Mouse (Mus musculus): ENCODE measurements around the gene Glrx. TPM values are rescaled to one million over a fixed set of nuclear protein-coding genes. Genes with fewer than 3 reads are reported as not detected.
"Not testable (repeated sequence)": the region's sequence is repeated elsewhere in the genome, so short reads cannot be mapped to it uniquely, and the experiment has no call there.

Gene Glrx
- polyA plus RNA-seq, 1 experiment from 2014 or later = 27.6 TPM

- Histone ChIP-seq H3K4me2 (ENCODE audit: low read depth, severe bottlenecking) (no peak overlapping the region), H3K36me3 (ENCODE audit: control insufficient read depth, insufficient read depth, low read length) (peaks cover 4% of the 10 kb centered on the region; the same call in 1 of the 2 replicates), H3K27ac (replicated peaks; ENCODE audit: low read depth, low read length) (no peak overlapping the region), H3K4me3 (ENCODE audit: low read depth, low read length) (no peak overlapping the region), H3K9ac (ENCODE audit: low read length) (no peak overlapping the region), H3K4me1 (ENCODE audit: control insufficient read depth, insufficient read depth, low read length) (no peaks in the 10 kb centered on the region), H3K9me3 (ENCODE audit: control insufficient read depth, low read length) (no peaks in the 10 kb centered on the region), H3K27me3 (ENCODE audit: control insufficient read depth, insufficient read depth, low read length) (no peaks in the 10 kb centered on the region)
- DNase-seq (ENCODE audit: low spot score) (no peak), ATAC-seq (ENCODE audit: insufficient number of reproducible peaks, low FRiP score, low TSS enrichment, low read depth) (no peak)
Observed at GRCm38 (mm10) chr13:75865486-75866184, 26.0 kb downstream of the Glrx start.

GRCm38 (mm10) chr13:75867876-75868275 lies 28.2 kb downstream of the Glrx start:
- WGBS = 90% methylated on average over 2 of the region's 2 CpGs
- DNase-seq (ENCODE audit: low spot score) (no peak), ATAC-seq (ENCODE audit: insufficient number of reproducible peaks, low FRiP score, low TSS enrichment, low read depth) (no peak)
- Histone ChIP-seq H3K27ac (replicated peaks; ENCODE audit: low read depth, low read length) (no peak overlapping the region), H3K4me3 (ENCODE audit: low read depth, low read length) (no peak overlapping the region), H3K27me3 (ENCODE audit: control insufficient read depth, insufficient read depth, low read length) (no peaks in the 10 kb centered on the region), H3K4me2 (ENCODE audit: low read depth, severe bottlenecking) (no peak overlapping the region), H3K9me3 (ENCODE audit: control insufficient read depth, low read length) (no peaks in the 10 kb centered on the region), H3K9ac (ENCODE audit: low read length) (no peak overlapping the region), H3K4me1 (ENCODE audit: control insufficient read depth, insufficient read depth, low read length) (no peaks in the 10 kb centered on the region), H3K36me3 (ENCODE audit: control insufficient read depth, insufficient read depth, low read length) (peaks cover 4% of the 10 kb centered on the region; the same call in 1 of the 2 replicates)

GRCm38 (mm10) chr13:75874608-75875376 lies 35.1 kb downstream of the Glrx start:
- Histone ChIP-seq H3K4me3 (ENCODE audit: low read depth, low read length) (no peak overlapping the region), H3K9ac (ENCODE audit: low read length) (no peak overlapping the region), H3K9me3 (ENCODE audit: control insufficient read depth, low read length) (no peaks in the 10 kb centered on the region), H3K36me3 (ENCODE audit: control insufficient read depth, insufficient read depth, low read length) (peaks cover 5% of the 10 kb centered on the region), H3K4me1 (ENCODE audit: control insufficient read depth, insufficient read depth, low read length) (no peaks in the 10 kb centered on the region), H3K27me3 (ENCODE audit: control insufficient read depth, insufficient read depth, low read length) (no peaks in the 10 kb centered on the region), H3K27ac (replicated peaks; ENCODE audit: low read depth, low read length) (no peak overlapping the region), H3K4me2 (ENCODE audit: low read depth, severe bottlenecking) (no peak overlapping the region)
- 87% methylated on average over 4 of the region's 4 CpGs for WGBS
- ATAC-seq (ENCODE audit: insufficient number of reproducible peaks, low FRiP score, low TSS enrichment, low read depth) = no peak
- DNase-seq (ENCODE audit: low spot score) = no peak

- H3K9me3 ChIP-seq (ENCODE audit: control insufficient read depth, low read length); H3K4me3 ChIP-seq (ENCODE audit: low read depth, low read length); H3K9ac ChIP-seq (ENCODE audit: low read length); H3K27ac ChIP-seq (replicated peaks; ENCODE audit: low read depth, low read length); H3K4me1 ChIP-seq (ENCODE audit: control insufficient read depth, insufficient read depth, low read length); H3K4me2 ChIP-seq (ENCODE audit: low read depth, severe bottlenecking); H3K36me3 ChIP-seq (ENCODE audit: control insufficient read depth, insufficient read depth, low read length); ATAC-seq (ENCODE audit: insufficient number of reproducible peaks, low FRiP score, low TSS enrichment, low read depth); H3K27me3 ChIP-seq (ENCODE audit: control insufficient read depth, insufficient read depth, low read length); DNase-seq (ENCODE audit: low spot score): not testable (repeated sequence)
- 82% methylated on average over 7 of the region's 7 CpGs for WGBS
Observed at GRCm38 (mm10) chr13:75876188-75876587, 36.5 kb downstream of the Glrx start.

GRCm38 (mm10) chr13:75876592-75876991 lies 36.9 kb downstream of the Glrx start:
- no peak for DNase-seq (ENCODE audit: low spot score)
- ATAC-seq (ENCODE audit: insufficient number of reproducible peaks, low FRiP score, low TSS enrichment, low read depth) = no peak
- H3K4me1 ChIP-seq (ENCODE audit: control insufficient read depth, insufficient read depth, low read length) = no peaks in the 10 kb centered on the region

GRCm38 (mm10) chr13:75877907-75878306 lies 38.2 kb downstream of the Glrx start:
- Histone ChIP-seq H3K27ac (replicated peaks; ENCODE audit: low read depth, low read length) (no peak overlapping the region), H3K27me3 (ENCODE audit: control insufficient read depth, insufficient read depth, low read length) (no peaks in the 10 kb centered on the region), H3K4me3 (ENCODE audit: low read depth, low read length) (no peak overlapping the region), H3K9ac (ENCODE audit: low read length) (no peak overlapping the region), H3K4me2 (ENCODE audit: low read depth, severe bottlenecking) (no peak overlapping the region), H3K36me3 (ENCODE audit: control insufficient read depth, insufficient read depth, low read length) (peaks cover 5% of the 10 kb centered on the region), H3K4me1 (ENCODE audit: control insufficient read depth, insufficient read depth, low read length) (no peaks in the 10 kb centered on the region), H3K9me3 (ENCODE audit: control insufficient read depth, low read length) (no peaks in the 10 kb centered on the region)
- no peak for ATAC-seq (ENCODE audit: insufficient number of reproducible peaks, low FRiP score, low TSS enrichment, low read depth)
- DNase-seq (ENCODE audit: low spot score) = no peak

More at GRCm38 (mm10) chr13:75876592-75876991, 36.9 kb downstream of the Glrx start:
- Histone ChIP-seq H3K4me3 (ENCODE audit: low read depth, low read length) (no peak overlapping the region), H3K36me3 (ENCODE audit: control insufficient read depth, insufficient read depth, low read length) (peaks cover 5% of the 10 kb centered on the region), H3K27ac (replicated peaks; ENCODE audit: low read depth, low read length) (no peak overlapping the region), H3K27me3 (ENCODE audit: control insufficient read depth, insufficient read depth, low read length) (no peaks in the 10 kb centered on the region), H3K4me2 (ENCODE audit: low read depth, severe bottlenecking) (no peak overlapping the region), H3K9me3 (ENCODE audit: control insufficient read depth, low read length) (no peaks in the 10 kb centered on the region), H3K9ac (ENCODE audit: low read length) (no peak overlapping the region)
- WGBS = 83% methylated on average over 6 of the region's 6 CpGs

- no peak overlapping the region for H3K4me3 ChIP-seq (ENCODE audit: low read depth, low read length)
- H3K4me2 ChIP-seq (ENCODE audit: low read depth, severe bottlenecking) = no peak overlapping the region
- no peak overlapping the region for H3K9ac ChIP-seq (ENCODE audit: low read length)
- ATAC-seq (ENCODE audit: insufficient number of reproducible peaks, low FRiP score, low TSS enrichment, low read depth) = no peak
- no peaks in the 10 kb centered on the region for H3K9me3 ChIP-seq (ENCODE audit: control insufficient read depth, low read length)
- no peak for DNase-seq (ENCODE audit: low spot score)
- H3K4me1 ChIP-seq (ENCODE audit: control insufficient read depth, insufficient read depth, low read length) = no peaks in the 10 kb centered on the region
- no peaks in the 10 kb centered on the region for H3K27me3 ChIP-seq (ENCODE audit: control insufficient read depth, insufficient read depth, low read length)
- 89% methylated on average over 3 of the region's 3 CpGs for WGBS
- peaks cover 7% of the 10 kb centered on the region; the same call in 1 of the 2 replicates for H3K36me3 ChIP-seq (ENCODE audit: control insufficient read depth, insufficient read depth, low read length)
- H3K27ac ChIP-seq (replicated peaks; ENCODE audit: low read depth, low read length) = no peak overlapping the region
Observed at GRCm38 (mm10) chr13:75879756-75880155, 40.1 kb downstream of the Glrx start.

- H3K4me2 ChIP-seq (ENCODE audit: low read depth, severe bottlenecking) = no peak overlapping the region
- H3K27me3 ChIP-seq (ENCODE audit: control insufficient read depth, insufficient read depth, low read length) = no peaks in the 10 kb centered on the region
- no peaks in the 10 kb centered on the region for H3K9me3 ChIP-seq (ENCODE audit: control insufficient read depth, low read length)
- 91% methylated on average over 2 of the region's 2 CpGs for WGBS
- no peaks in the 10 kb centered on the region for H3K4me1 ChIP-seq (ENCODE audit: control insufficient read depth, insufficient read depth, low read length)
- peaks cover 8% of the 10 kb centered on the region; the same call in 1 of the 2 replicates for H3K36me3 ChIP-seq (ENCODE audit: control insufficient read depth, insufficient read depth, low read length)
- ATAC-seq (ENCODE audit: insufficient number of reproducible peaks, low FRiP score, low TSS enrichment, low read depth) (no peak), DNase-seq (ENCODE audit: low spot score) (no peak)
- no peak overlapping the region for H3K4me3 ChIP-seq (ENCODE audit: low read depth, low read length)
- H3K9ac ChIP-seq (ENCODE audit: low read length) = no peak overlapping the region
- no peak overlapping the region for H3K27ac ChIP-seq (replicated peaks; ENCODE audit: low read depth, low read length)
Observed at GRCm38 (mm10) chr13:75880501-75880900, 40.8 kb downstream of the Glrx start.

All from limb, embryonic 11.5 days (tissue).